16 mouse cellular contexts compared by ENCODE assay signal in the genomic region with DNA sequence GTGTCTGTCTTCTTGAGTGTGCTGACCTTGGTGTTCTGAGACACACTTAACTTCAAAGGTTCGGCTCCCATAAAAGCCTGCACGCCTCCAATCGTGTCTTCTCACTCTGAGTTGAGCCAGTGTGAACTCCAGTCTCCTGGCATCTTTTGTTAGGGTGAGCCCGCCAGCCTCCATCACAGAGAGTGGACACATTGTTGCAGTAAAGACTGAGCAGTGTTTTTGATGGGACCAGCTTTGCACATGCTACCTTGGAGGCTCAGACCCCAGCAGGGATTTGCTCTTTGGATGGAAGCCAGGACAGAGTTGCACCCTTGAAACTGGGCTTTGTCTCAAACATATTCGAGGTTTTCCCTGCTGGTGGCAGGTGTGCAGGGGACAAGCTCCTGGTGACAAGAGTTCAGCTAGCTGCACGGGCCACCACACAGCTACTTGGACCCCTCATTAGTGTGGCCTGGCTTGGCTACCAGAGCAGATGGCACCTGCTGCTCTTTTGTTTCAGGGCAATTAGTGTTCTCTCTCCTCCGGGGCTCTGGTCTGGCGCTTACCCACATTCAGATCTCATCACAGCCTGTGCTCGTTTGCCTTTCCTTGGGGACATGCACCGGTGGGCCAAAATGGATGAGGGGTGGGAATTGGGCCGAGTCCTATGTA.
DNase-seq lines count a peak whose midpoint lies in the region; ATAC-seq and TF ChIP-seq lines count a peak whose summit lies in the region.
"Had no signal": no experiment of that assay in that cellular context is flagged by ENCODE, and none has a peak within 500 bp of the region (broad histone marks: within the 10 kb centered on the region; RNA-seq: fewer than 3 reads in every experiment).

No protein-coding gene starts in this region.

- no peak overlapping the region for H3K4me3 ChIP-seq in cerebellum, adult 2 months (replicated peaks; ENCODE audit: insufficient read depth, low read depth, low read length)
- H3K4me3 ChIP-seq in forebrain, embryonic 10.5 days: no peak overlapping the region
- H3K4me3 ChIP-seq in midbrain, embryonic 14.5 days (replicated peaks; ENCODE audit: low read depth, low read length): no peak overlapping the region
- H3K4me3 ChIP-seq in lung, postnatal 0 days (ENCODE audit: low read depth, low read length): no peak overlapping the region
- H3K4me3 ChIP-seq: left cerebral cortex, adult 2 months; limb, embryonic 13.5 days; midbrain, embryonic 12.5 days had no signal

- TF ChIP-seq CTCF in cerebellum, adult 2 months (IDR thresholded peaks at IDR 0.05; ENCODE audit: borderline replicate concordance, insufficient read depth, low read depth, low read length): no peak
- no peak for TF ChIP-seq CTCF in lung, postnatal 0 days (IDR thresholded peaks at IDR 0.05)

- WGBS in cerebellum, adult 2 months: 8% methylated on average over 11 of the region's 11 CpGs
- 50% methylated on average over 11 of the region's 11 CpGs for WGBS in forebrain, embryonic 10.5 days
- WGBS in midbrain, embryonic 14.5 days: 44% methylated on average over 11 of the region's 11 CpGs
- 72% methylated on average over 11 of the region's 11 CpGs for WGBS in lung, postnatal 0 days

- H3K9me3 ChIP-seq in forebrain, embryonic 10.5 days: no peaks in the 10 kb centered on the region
- no peaks in the 10 kb centered on the region for H3K9me3 ChIP-seq in midbrain, embryonic 14.5 days (ENCODE audit: control insufficient read depth, low read length)
- H3K9me3 ChIP-seq in lung, postnatal 0 days (ENCODE audit: low read length): no peaks in the 10 kb centered on the region
- H3K9me3 ChIP-seq: limb, embryonic 13.5 days; midbrain, embryonic 12.5 days had no signal

- no peak overlapping the region for H3K27ac ChIP-seq in cerebellum, adult 2 months (ENCODE audit: insufficient read depth, low read length)
- H3K27ac ChIP-seq in forebrain, embryonic 10.5 days: 0 out of 2 replicates have a peak overlapping the region, but pooled peaks have one; percentile 12
- no peak overlapping the region for H3K27ac ChIP-seq in midbrain, embryonic 14.5 days (replicated peaks; ENCODE audit: low read depth, low read length)
- no peak overlapping the region for H3K27ac ChIP-seq in lung, postnatal 0 days (ENCODE audit: low read length)
- H3K27ac ChIP-seq: left cerebral cortex, adult 2 months; limb, embryonic 13.5 days; midbrain, embryonic 12.5 days had no signal

- TF ChIP-seq POLR2A in cerebellum, adult 2 months (IDR thresholded peaks at IDR 0.05; ENCODE audit: borderline replicate concordance, insufficient read depth, low read length): no peak

- no peak for ATAC-seq in cerebellum, adult (ENCODE audit: insufficient number of reproducible peaks, low FRiP score, low TSS enrichment)
- ATAC-seq in midbrain, embryonic 14.5 days (ENCODE audit: low FRiP score, low TSS enrichment): no peak
- ATAC-seq in lung, postnatal 0 days: no peak
- ATAC-seq: activated CD4-positive, CD25-positive, alpha-beta regulatory T cell, adult 4 months had no signal

- no peaks in the 10 kb centered on the region for H3K36me3 ChIP-seq in forebrain, embryonic 10.5 days (replicated peaks)
- no peaks in the 10 kb centered on the region for H3K36me3 ChIP-seq in midbrain, embryonic 14.5 days (ENCODE audit: control insufficient read depth, insufficient read depth, low read length)
- H3K36me3 ChIP-seq in lung, postnatal 0 days (ENCODE audit: insufficient read depth, low read length): no peaks in the 10 kb centered on the region
- H3K36me3 ChIP-seq: limb, embryonic 13.5 days; midbrain, embryonic 12.5 days had no signal

- TF ChIP-seq EP300 in lung, postnatal 0 days (IDR thresholded peaks at IDR 0.05): no peak

- peak; percentile 10 to 14 for DNase-seq in cerebellum, adult 2 months
- peak; percentile 44 to 55 for DNase-seq in layer of hippocampus, postnatal 10 days (ENCODE audit: low spot score in 2 of 2)
- no peak for DNase-seq in layer of hippocampus, postnatal 36 days
- DNase-seq in forebrain, embryonic 10.5 days (ENCODE audit: extremely low spot score, low spot score): peak; percentile 15
- DNase-seq in midbrain, embryonic 14.5 days: peak; percentile 47
- no peak for DNase-seq in urinary bladder, adult 18-20 months (ENCODE audit: low spot score in 2 of 2)
- DNase-seq in lung, postnatal 0 days (ENCODE audit: low spot score): no peak
- DNase-seq: adrenal gland, postnatal 36 days; kidney, adult 11 months; kidney, postnatal 36 days; lung, postnatal 36 days had no signal

- H3K9ac ChIP-seq in midbrain, embryonic 14.5 days (replicated peaks; ENCODE audit: low read length): no peak overlapping the region
- H3K9ac ChIP-seq in lung, postnatal 0 days (replicated peaks; ENCODE audit: low read depth): no peak overlapping the region
- H3K9ac ChIP-seq: limb, embryonic 13.5 days; midbrain, embryonic 12.5 days had no signal

- H3K27me3 ChIP-seq in cerebellum, adult 2 months (ENCODE audit: control insufficient read depth, insufficient read depth, low read length): no peaks in the 10 kb centered on the region; the same call in 1 of the 2 replicates
- no peaks in the 10 kb centered on the region for H3K27me3 ChIP-seq in forebrain, embryonic 10.5 days (ENCODE audit: poor library complexity, severe bottlenecking)
- H3K27me3 ChIP-seq in midbrain, embryonic 14.5 days (ENCODE audit: control insufficient read depth, insufficient read depth, low read length): no peaks in the 10 kb centered on the region
- no peaks in the 10 kb centered on the region for H3K27me3 ChIP-seq in lung, postnatal 0 days (replicated peaks; ENCODE audit: insufficient read depth, low read length)
- H3K27me3 ChIP-seq: limb, embryonic 13.5 days; midbrain, embryonic 12.5 days had no signal

- H3K4me2 ChIP-seq in midbrain, embryonic 14.5 days (ENCODE audit: low read length): no peak overlapping the region
- H3K4me2 ChIP-seq in lung, postnatal 0 days (replicated peaks; ENCODE audit: low read depth, low read length): no peak overlapping the region
- H3K4me2 ChIP-seq: limb, embryonic 13.5 days; midbrain, embryonic 12.5 days had no signal

- no peaks in the 10 kb centered on the region for H3K4me1 ChIP-seq in cerebellum, adult 2 months (ENCODE audit: control insufficient read depth, insufficient read depth, low read length)
- peaks cover 8% of the 10 kb centered on the region for H3K4me1 ChIP-seq in forebrain, embryonic 10.5 days
- H3K4me1 ChIP-seq in midbrain, embryonic 14.5 days (ENCODE audit: control insufficient read depth, insufficient read depth, low read length): no peaks in the 10 kb centered on the region
- no peaks in the 10 kb centered on the region for H3K4me1 ChIP-seq in lung, postnatal 0 days (ENCODE audit: insufficient read depth, low read depth, low read length)
- H3K4me1 ChIP-seq: limb, embryonic 13.5 days had no signal

Comparison
In these comparisons a context has a peak if more than half of its experiments do, and no peak if none do; other contexts are left out.
1. DNase-seq: peak in cerebellum, adult 2 months (2 of 2), layer of hippocampus, postnatal 10 days (2 of 2), forebrain, embryonic 10.5 days (single experiment) and midbrain, embryonic 14.5 days (single experiment); none in layer of hippocampus, postnatal 36 days (0 of 2), urinary bladder, adult 18-20 months (0 of 2) and lung, postnatal 0 days (single experiment).